Mouse (Mus musculus): ENCODE data around the gene Napepld. TPM values are rescaled to one million over a fixed set of nuclear protein-coding genes. Genes with fewer than 3 reads are reported as not detected.

Gene Napepld
- polyA plus RNA-seq, 1 experiment from 2014 or later, result 2.1 TPM

- Histone ChIP-seq H3K36me3 (peaks cover 59% of the 10 kb centered on the region), H3K27ac (no peak overlapping the region), H3K27me3 (no peaks in the 10 kb centered on the region), H3K4me2 (no peak overlapping the region), H3K9ac (no peak overlapping the region), H3K4me3 (no peak overlapping the region), H3K4me1 (no peaks in the 10 kb centered on the region), H3K9me3 (no peaks in the 10 kb centered on the region)
- no peak for ATAC-seq (ENCODE audit: insufficient number of reproducible peaks, insufficient read depth, low FRiP score, low TSS enrichment, low read depth)
- WGBS, result 62% methylated on average over 11 of the region's 11 CpGs
These were observed 42.4 kb downstream of the Napepld start for GRCm38 (mm10) chr5:21658623-21659395.

- no peak overlapping the region for H3K27ac ChIP-seq
- no peaks in the 10 kb centered on the region for H3K4me1 ChIP-seq
- H3K4me3 ChIP-seq, result no peak overlapping the region
- H3K27me3 ChIP-seq, result no peaks in the 10 kb centered on the region
- no peak overlapping the region for H3K4me2 ChIP-seq
- H3K9ac ChIP-seq, result no peak overlapping the region
- H3K36me3 ChIP-seq, result peaks cover 61% of the 10 kb centered on the region
- WGBS, result 96% methylated on average over 6 of the region's 6 CpGs
- no peak for ATAC-seq (ENCODE audit: insufficient number of reproducible peaks, insufficient read depth, low FRiP score, low TSS enrichment, low read depth)
- no peaks in the 10 kb centered on the region for H3K9me3 ChIP-seq
These were observed 43.2 kb downstream of the Napepld start for GRCm38 (mm10) chr5:21658038-21658437.

- Histone ChIP-seq H3K27me3 (no peaks in the 10 kb centered on the region), H3K9ac (no peak overlapping the region), H3K36me3 (peaks cover 64% of the 10 kb centered on the region), H3K27ac (no peak overlapping the region), H3K4me2 (no peak overlapping the region), H3K4me3 (no peak overlapping the region), H3K4me1 (no peaks in the 10 kb centered on the region), H3K9me3 (no peaks in the 10 kb centered on the region)
- no peak for ATAC-seq (ENCODE audit: insufficient number of reproducible peaks, insufficient read depth, low FRiP score, low TSS enrichment, low read depth)
- 91% methylated on average over 9 of the region's 9 CpGs for WGBS
These were observed 44.3 kb downstream of the Napepld start for GRCm38 (mm10) chr5:21656912-21657311.

GRCm38 (mm10) chr5:21651885-21652612 is 49.1 kb downstream of the Napepld start:
- Histone ChIP-seq H3K27ac (no peak overlapping the region), H3K4me1 (peaks cover 5% of the 10 kb centered on the region), H3K36me3 (peaks cover 67% of the 10 kb centered on the region), H3K4me2 (no peak overlapping the region), H3K4me3 (no peak overlapping the region), H3K9me3 (no peaks in the 10 kb centered on the region), H3K9ac (no peak overlapping the region), H3K27me3 (no peaks in the 10 kb centered on the region)
- WGBS, result 82% methylated on average over 7 of the region's 7 CpGs
- ATAC-seq (ENCODE audit: insufficient number of reproducible peaks, insufficient read depth, low FRiP score, low TSS enrichment, low read depth), result no peak

GRCm38 (mm10) chr5:21650736-21651135 is 50.5 kb downstream of the Napepld start:
- Histone ChIP-seq H3K27me3 (no peaks in the 10 kb centered on the region), H3K4me1 (peaks cover 12% of the 10 kb centered on the region), H3K27ac (no peak overlapping the region), H3K9me3 (no peaks in the 10 kb centered on the region), H3K4me3 (no peak overlapping the region), H3K9ac (no peak overlapping the region), H3K4me2 (no peak overlapping the region), H3K36me3 (peaks cover 62% of the 10 kb centered on the region)
- 74% methylated on average over 2 of the region's 2 CpGs for WGBS
- ATAC-seq (ENCODE audit: insufficient number of reproducible peaks, insufficient read depth, low FRiP score, low TSS enrichment, low read depth), result no peak

GRCm38 (mm10) chr5:21646133-21646491 is 55.1 kb downstream of the Napepld start:
- H3K9ac ChIP-seq, result peak overlapping the region; percentile 90

GRCm38 (mm10) chr5:21645439-21646132 is 55.6 kb downstream of the Napepld start, which contains the start of the genes Fbxl13 and Armc10:
Gene Fbxl13 (minus strand): TSS chr5:21645634.
Gene Armc10 (plus strand): TSS chr5:21645813.
- peaks cover 12% of the 10 kb centered on the region for H3K4me1 ChIP-seq
- 0% methylated on average over 32 of the region's 40 CpGs for WGBS
- H3K36me3 ChIP-seq, result peaks cover 26% of the 10 kb centered on the region
- H3K27me3 ChIP-seq, result peaks cover 15% of the 10 kb centered on the region
- H3K4me3 ChIP-seq, result peak within 1 kb of the TSS; percentile 91
- peak within 1 kb of the TSS; percentile 90 for H3K9ac ChIP-seq
- H3K4me2 ChIP-seq, result peak within 1 kb of the TSS; percentile 79
- peak; percentile 96 for ATAC-seq (ENCODE audit: insufficient number of reproducible peaks, insufficient read depth, low FRiP score, low TSS enrichment, low read depth)
- H3K27ac ChIP-seq, result peak within 1 kb of the TSS; percentile 80
- H3K9me3 ChIP-seq, result no peaks in the 10 kb centered on the region

More at GRCm38 (mm10) chr5:21646133-21646491, 55.1 kb downstream of the Napepld start:
- Histone ChIP-seq H3K4me1 (peaks cover 12% of the 10 kb centered on the region), H3K9me3 (no peaks in the 10 kb centered on the region), H3K4me2 (peak overlapping the region; percentile 79), H3K27ac (peak overlapping the region; percentile 80), H3K27me3 (peaks cover 15% of the 10 kb centered on the region), H3K4me3 (peak overlapping the region; percentile 91), H3K36me3 (peaks cover 31% of the 10 kb centered on the region)
- ATAC-seq (ENCODE audit: insufficient number of reproducible peaks, insufficient read depth, low FRiP score, low TSS enrichment, low read depth), result peak; percentile 28; the same call in 1 of the 2 replicates
- WGBS, result 0% methylated on average over 25 of the region's 25 CpGs

- Histone ChIP-seq H3K4me3 (peak overlapping the region; percentile 91), H3K4me2 (peak overlapping the region; percentile 79), H3K4me1 (peaks cover 14% of the 10 kb centered on the region), H3K9me3 (no peaks in the 10 kb centered on the region), H3K27me3 (peaks cover 15% of the 10 kb centered on the region), H3K36me3 (peaks cover 20% of the 10 kb centered on the region), H3K9ac (peak overlapping the region; percentile 57; the same call in 1 of the 2 replicates), H3K27ac (0 out of 2 replicates have a peak overlapping the region, but pooled peaks have one; percentile 13)
- no peak for ATAC-seq (ENCODE audit: insufficient number of reproducible peaks, insufficient read depth, low FRiP score, low TSS enrichment, low read depth)
- WGBS, result 11% methylated on average over 14 of the region's 14 CpGs
These were observed 56.2 kb downstream of the Napepld start for GRCm38 (mm10) chr5:21644891-21645438.

GRCm38 (mm10) chr5:21643606-21644005 is 57.6 kb downstream of the Napepld start:
- no peak overlapping the region for H3K9ac ChIP-seq
- H3K27ac ChIP-seq, result no peak overlapping the region; the same call in 1 of the 2 replicates
- no peak overlapping the region for H3K4me2 ChIP-seq
- no peak overlapping the region for H3K4me3 ChIP-seq
- H3K36me3 ChIP-seq, result peaks cover 6% of the 10 kb centered on the region
- WGBS, result 23% methylated on average over 1 of the region's 1 CpGs
- H3K4me1 ChIP-seq, result peaks cover 19% of the 10 kb centered on the region
- peaks cover 15% of the 10 kb centered on the region for H3K27me3 ChIP-seq
- no peaks in the 10 kb centered on the region for H3K9me3 ChIP-seq
- ATAC-seq (ENCODE audit: insufficient number of reproducible peaks, insufficient read depth, low FRiP score, low TSS enrichment, low read depth), result no peak

- no peak overlapping the region for H3K9ac ChIP-seq
- H3K4me3 ChIP-seq, result no peak overlapping the region
- H3K27me3 ChIP-seq, result peaks cover 15% of the 10 kb centered on the region
- WGBS, result 0% methylated on average over 1 of the region's 1 CpGs
- no peaks in the 10 kb centered on the region for H3K9me3 ChIP-seq
- peaks cover 7% of the 10 kb centered on the region for H3K4me1 ChIP-seq
- no peak overlapping the region for H3K4me2 ChIP-seq
- no peaks in the 10 kb centered on the region for H3K36me3 ChIP-seq
- no peak for ATAC-seq (ENCODE audit: insufficient number of reproducible peaks, insufficient read depth, low FRiP score, low TSS enrichment, low read depth)
- H3K27ac ChIP-seq, result no peak overlapping the region
These were observed 60.2 kb downstream of the Napepld start for GRCm38 (mm10) chr5:21640961-21641360.

GRCm38 (mm10) chr5:21625916-21626315 is 75.3 kb downstream of the Napepld start:
- no peaks in the 10 kb centered on the region for H3K27me3 ChIP-seq
- no peaks in the 10 kb centered on the region for H3K4me1 ChIP-seq
- H3K36me3 ChIP-seq, result no peaks in the 10 kb centered on the region
- no peak for ATAC-seq (ENCODE audit: insufficient number of reproducible peaks, insufficient read depth, low FRiP score, low TSS enrichment, low read depth)
- H3K4me2 ChIP-seq, result no peak overlapping the region
- no peak overlapping the region for H3K9ac ChIP-seq
- H3K4me3 ChIP-seq, result no peak overlapping the region
- H3K27ac ChIP-seq, result no peak overlapping the region
- no peaks in the 10 kb centered on the region for H3K9me3 ChIP-seq

All from embryonic facial prominence, embryonic 13.5 days (tissue).